Mouse (Mus musculus): Measurements from ENCODE around the gene Cog1. TPM values are rescaled to one million over a fixed set of nuclear protein-coding genes. Genes with fewer than 3 reads are reported as not detected.
"Not testable (repeated sequence)": the region's sequence is repeated elsewhere in the genome, so short reads cannot be mapped to it uniquely, and the experiment has no call there.

Cog1 gene
- polyA plus RNA-seq, 1 experiment from 2014 or later: 28.8 TPM

GRCm38 (mm10) chr11:113654561-113655270 lies 5.7 kb downstream of the Cog1 start:
- Histone ChIP-seq H3K27ac (ENCODE audit: low read depth, low read length) (peak overlapping the region; percentile 6; the same call in 1 of the 2 replicates), H3K27me3 (replicated peaks; ENCODE audit: control insufficient read depth, insufficient read depth, low read length) (no peaks in the 10 kb centered on the region), H3K9ac (ENCODE audit: low read length) (no peak overlapping the region), H3K36me3 (ENCODE audit: control insufficient read depth, insufficient read depth, low read length) (peaks cover 83% of the 10 kb centered on the region), H3K4me1 (ENCODE audit: control insufficient read depth, insufficient read depth, low read length) (peaks cover 4% of the 10 kb centered on the region; the same call in 1 of the 2 replicates), H3K4me2 (ENCODE audit: low read length) (no peak overlapping the region), H3K4me3 (ENCODE audit: low read depth, low read length) (no peak overlapping the region), H3K9me3 (replicated peaks; ENCODE audit: control insufficient read depth, low read length) (no peaks in the 10 kb centered on the region)
- WGBS: 78% methylated on average over 18 of the region's 18 CpGs
- ATAC-seq (no peak), DNase-seq (ENCODE audit: low spot score) (peak; percentile 76)

GRCm38 (mm10) chr11:113656511-113656932 lies 7.6 kb downstream of the Cog1 start:
- DNase-seq (ENCODE audit: low spot score): no peak
- no peak overlapping the region for H3K4me3 ChIP-seq (ENCODE audit: low read depth, low read length)
- ATAC-seq: no peak
- no peak overlapping the region for H3K4me2 ChIP-seq (ENCODE audit: low read length)
- no peak overlapping the region for H3K9ac ChIP-seq (ENCODE audit: low read length)
- H3K4me1 ChIP-seq (ENCODE audit: control insufficient read depth, insufficient read depth, low read length): no peaks in the 10 kb centered on the region
- H3K27ac ChIP-seq (ENCODE audit: low read depth, low read length): no peak overlapping the region
- no peaks in the 10 kb centered on the region for H3K9me3 ChIP-seq (replicated peaks; ENCODE audit: control insufficient read depth, low read length)
- WGBS: 90% methylated on average over 8 of the region's 8 CpGs
- H3K36me3 ChIP-seq (ENCODE audit: control insufficient read depth, insufficient read depth, low read length): peaks cover 99% of the 10 kb centered on the region
- H3K27me3 ChIP-seq (replicated peaks; ENCODE audit: control insufficient read depth, insufficient read depth, low read length): no peaks in the 10 kb centered on the region

- Histone ChIP-seq H3K4me3 (ENCODE audit: low read depth, low read length) (no peak overlapping the region), H3K9me3 (replicated peaks; ENCODE audit: control insufficient read depth, low read length) (no peaks in the 10 kb centered on the region), H3K27me3 (replicated peaks; ENCODE audit: control insufficient read depth, insufficient read depth, low read length) (no peaks in the 10 kb centered on the region), H3K9ac (ENCODE audit: low read length) (no peak overlapping the region), H3K36me3 (ENCODE audit: control insufficient read depth, insufficient read depth, low read length) (peaks cover 99% of the 10 kb centered on the region), H3K4me2 (ENCODE audit: low read length) (no peak overlapping the region), H3K27ac (ENCODE audit: low read depth, low read length) (no peak overlapping the region), H3K4me1 (ENCODE audit: control insufficient read depth, insufficient read depth, low read length) (no peaks in the 10 kb centered on the region)
- WGBS: 78% methylated on average over 4 of the region's 4 CpGs
- ATAC-seq (no peak), DNase-seq (ENCODE audit: low spot score) (no peak)
Measured at GRCm38 (mm10) chr11:113657221-113657620, 8.3 kb downstream of the Cog1 start.

DNA sequence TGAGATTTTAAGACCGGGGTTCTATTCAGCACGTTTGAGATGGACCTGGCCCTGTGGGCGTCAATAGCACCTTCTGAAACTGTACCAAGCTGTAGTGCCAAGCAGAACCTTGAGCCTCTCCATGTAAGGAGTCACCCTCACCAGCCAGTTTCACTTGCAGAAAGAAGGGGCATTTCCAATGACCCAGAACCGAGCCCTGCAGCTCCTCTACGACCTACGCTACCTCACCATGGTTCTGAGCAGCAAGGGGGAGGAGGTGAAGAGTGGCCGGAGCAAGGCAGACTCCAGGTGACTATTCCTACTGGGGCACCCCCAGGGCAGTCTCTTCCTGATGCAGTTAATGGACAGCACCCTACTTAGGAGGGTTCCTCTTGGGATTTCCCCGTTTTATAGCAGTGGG lies 9.3 kb downstream of the Cog1 start:
- H3K4me2 ChIP-seq (ENCODE audit: low read length): no peak overlapping the region
- H3K9ac ChIP-seq (ENCODE audit: low read length): no peak overlapping the region
- H3K27ac ChIP-seq (ENCODE audit: low read depth, low read length): no peak overlapping the region
- DNase-seq (ENCODE audit: low spot score) (no peak), ATAC-seq (no peak)
- no peaks in the 10 kb centered on the region for H3K9me3 ChIP-seq (replicated peaks; ENCODE audit: control insufficient read depth, low read length)
- WGBS: 94% methylated on average over 8 of the region's 8 CpGs
- no peak overlapping the region for H3K4me3 ChIP-seq (ENCODE audit: low read depth, low read length)
- H3K36me3 ChIP-seq (ENCODE audit: control insufficient read depth, insufficient read depth, low read length): peaks cover 98% of the 10 kb centered on the region
- H3K4me1 ChIP-seq (ENCODE audit: control insufficient read depth, insufficient read depth, low read length): no peaks in the 10 kb centered on the region
- no peaks in the 10 kb centered on the region for H3K27me3 ChIP-seq (replicated peaks; ENCODE audit: control insufficient read depth, insufficient read depth, low read length)

DNA sequence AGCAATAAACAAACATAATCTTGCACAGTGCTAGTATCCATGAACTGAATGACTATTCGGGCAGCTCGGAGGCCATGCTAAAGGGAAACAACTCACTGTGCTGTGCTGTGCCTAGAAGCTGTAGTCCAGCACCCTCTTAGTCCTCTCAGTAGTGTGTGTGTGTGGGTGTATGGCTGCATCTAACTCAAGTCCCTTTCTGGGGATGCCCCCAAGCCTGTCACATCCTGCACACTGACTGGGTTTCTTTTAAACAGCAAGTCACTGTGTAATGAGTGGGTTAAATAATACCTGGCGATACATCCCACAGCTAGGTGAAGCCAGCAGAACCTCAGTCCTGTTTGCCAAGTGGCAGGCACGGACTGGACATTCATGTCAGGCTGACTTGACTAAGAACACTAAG lies 9.8 kb downstream of the Cog1 start:
- WGBS: 93% methylated on average over 4 of the region's 4 CpGs
- Histone ChIP-seq H3K9ac (ENCODE audit: low read length) (no peak overlapping the region), H3K27me3 (replicated peaks; ENCODE audit: control insufficient read depth, insufficient read depth, low read length) (no peaks in the 10 kb centered on the region), H3K27ac (ENCODE audit: low read depth, low read length) (no peak overlapping the region), H3K4me2 (ENCODE audit: low read length) (no peak overlapping the region), H3K36me3 (ENCODE audit: control insufficient read depth, insufficient read depth, low read length) (peaks cover 98% of the 10 kb centered on the region), H3K4me3 (ENCODE audit: low read depth, low read length) (no peak overlapping the region), H3K9me3 (replicated peaks; ENCODE audit: control insufficient read depth, low read length) (no peaks in the 10 kb centered on the region), H3K4me1 (ENCODE audit: control insufficient read depth, insufficient read depth, low read length) (no peaks in the 10 kb centered on the region)
- ATAC-seq (no peak), DNase-seq (ENCODE audit: low spot score) (no peak)

- not testable (repeated sequence) for H3K27ac ChIP-seq (ENCODE audit: low read depth, low read length); H3K4me1 ChIP-seq (ENCODE audit: control insufficient read depth, insufficient read depth, low read length); H3K27me3 ChIP-seq (replicated peaks; ENCODE audit: control insufficient read depth, insufficient read depth, low read length); H3K4me2 ChIP-seq (ENCODE audit: low read length); H3K9ac ChIP-seq (ENCODE audit: low read length); H3K4me3 ChIP-seq (ENCODE audit: low read depth, low read length); H3K9me3 ChIP-seq (replicated peaks; ENCODE audit: control insufficient read depth, low read length); ATAC-seq; DNase-seq (ENCODE audit: low spot score)
- peaks cover 96% of the 10 kb centered on the region for H3K36me3 ChIP-seq (ENCODE audit: control insufficient read depth, insufficient read depth, low read length)
- WGBS: 94% methylated on average over 3 of the region's 3 CpGs
Measured at GRCm38 (mm10) chr11:113660213-113660612, 11.2 kb downstream of the Cog1 start.

GRCm38 (mm10) chr11:113660940-113661339 lies 12.0 kb downstream of the Cog1 start:
- no peak for DNase-seq (ENCODE audit: low spot score)
- ATAC-seq: no peak
- peaks cover 90% of the 10 kb centered on the region for H3K36me3 ChIP-seq (ENCODE audit: control insufficient read depth, insufficient read depth, low read length)
- 89% methylated on average over 11 of the region's 11 CpGs for WGBS
- H3K4me2 ChIP-seq (ENCODE audit: low read length): no peak overlapping the region
- H3K27me3 ChIP-seq (replicated peaks; ENCODE audit: control insufficient read depth, insufficient read depth, low read length): no peaks in the 10 kb centered on the region
- no peak overlapping the region for H3K27ac ChIP-seq (ENCODE audit: low read depth, low read length)
- no peaks in the 10 kb centered on the region for H3K4me1 ChIP-seq (ENCODE audit: control insufficient read depth, insufficient read depth, low read length)
- H3K9ac ChIP-seq (ENCODE audit: low read length): no peak overlapping the region
- no peak overlapping the region for H3K4me3 ChIP-seq (ENCODE audit: low read depth, low read length)
- H3K9me3 ChIP-seq (replicated peaks; ENCODE audit: control insufficient read depth, low read length): no peaks in the 10 kb centered on the region

- no peaks in the 10 kb centered on the region for H3K27me3 ChIP-seq (replicated peaks; ENCODE audit: control insufficient read depth, insufficient read depth, low read length)
- ATAC-seq (0 out of 2 replicates have a peak, but pooled peaks have one; percentile 15), DNase-seq (ENCODE audit: low spot score) (no peak)
- H3K9me3 ChIP-seq (replicated peaks; ENCODE audit: control insufficient read depth, low read length): no peaks in the 10 kb centered on the region
- H3K27ac ChIP-seq (ENCODE audit: low read depth, low read length): no peak overlapping the region
- H3K9ac ChIP-seq (ENCODE audit: low read length): no peak overlapping the region
- H3K4me3 ChIP-seq (ENCODE audit: low read depth, low read length): no peak overlapping the region
- no peak overlapping the region for H3K4me2 ChIP-seq (ENCODE audit: low read length)
- H3K4me1 ChIP-seq (ENCODE audit: control insufficient read depth, insufficient read depth, low read length): no peaks in the 10 kb centered on the region
- H3K36me3 ChIP-seq (ENCODE audit: control insufficient read depth, insufficient read depth, low read length): peaks cover 83% of the 10 kb centered on the region
- 93% methylated on average over 18 of the region's 18 CpGs for WGBS
Measured at GRCm38 (mm10) chr11:113661835-113662351, 12.9 kb downstream of the Cog1 start.

DNA sequence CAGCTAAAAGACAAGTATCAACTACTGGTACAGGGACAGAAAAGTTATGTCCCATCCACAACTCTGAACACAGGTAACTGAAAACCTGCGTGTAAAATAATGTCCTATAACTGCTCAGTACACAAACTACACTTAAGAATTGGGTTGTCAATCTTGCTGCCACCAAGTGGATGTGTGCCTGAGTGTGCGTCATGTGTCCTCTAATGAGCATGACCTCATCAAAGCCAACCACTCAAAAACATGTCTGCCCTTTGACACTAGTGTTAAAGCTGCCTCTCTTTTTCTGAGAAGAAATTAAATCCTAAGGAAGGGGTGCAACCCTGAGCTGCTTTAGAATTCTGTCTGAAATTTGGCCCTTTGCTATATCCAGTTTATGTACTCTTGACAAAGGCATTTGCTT lies 15.3 kb downstream of the Cog1 start:
- Histone ChIP-seq H3K36me3 (ENCODE audit: control insufficient read depth, insufficient read depth, low read length) (peaks cover 67% of the 10 kb centered on the region), H3K4me1 (ENCODE audit: control insufficient read depth, insufficient read depth, low read length) (no peaks in the 10 kb centered on the region; the same call in 1 of the 2 replicates), H3K9ac (ENCODE audit: low read length) (no peak overlapping the region), H3K27ac (ENCODE audit: low read depth, low read length) (no peak overlapping the region), H3K27me3 (replicated peaks; ENCODE audit: control insufficient read depth, insufficient read depth, low read length) (no peaks in the 10 kb centered on the region), H3K9me3 (replicated peaks; ENCODE audit: control insufficient read depth, low read length) (no peaks in the 10 kb centered on the region), H3K4me2 (ENCODE audit: low read length) (no peak overlapping the region), H3K4me3 (ENCODE audit: low read depth, low read length) (no peak overlapping the region)
- WGBS: 70% methylated on average over 2 of the region's 2 CpGs
- DNase-seq (ENCODE audit: low spot score): no peak
- ATAC-seq: no peak
